Mouse (Mus musculus): ENCODE measurements around the gene Dppa3.

DNA sequence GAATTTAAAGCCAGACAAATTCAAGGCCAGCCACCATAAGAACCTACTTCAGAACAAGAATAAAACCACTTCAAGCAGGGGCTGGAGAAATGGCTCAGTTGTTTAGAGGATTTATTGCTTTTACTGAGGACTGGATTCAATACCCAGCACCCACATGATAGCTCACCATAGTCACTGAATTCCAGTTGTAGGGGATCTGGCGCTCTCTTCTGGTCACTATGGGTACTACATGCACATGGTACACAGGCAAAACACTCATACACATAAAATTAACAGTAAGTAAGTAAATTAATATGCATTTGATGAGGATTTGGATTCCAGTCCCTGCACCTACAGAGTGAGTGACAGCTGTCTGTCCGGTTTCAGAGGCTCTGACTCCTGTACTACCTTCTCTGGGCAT, 12.2 kb upstream of the Dppa3 start:
- TF ChIP-seq POLR2A (IDR thresholded peaks at IDR 0.05; ENCODE audit: insufficient read length, low read depth), result no peak
- TF ChIP-seq MYOG (IDR thresholded peaks at IDR 0.05; ENCODE audit: control insufficient read depth in 1 of 3, insufficient read depth in 1 of 3, insufficient read length in 2 of 3, low read depth in 2 of 3), result no peak
- no peak for TF ChIP-seq MAX (IDR thresholded peaks at IDR 0.05; ENCODE audit: low read depth)
- TF ChIP-seq E2F4 (IDR thresholded peaks at IDR 0.05; ENCODE audit: insufficient read depth), result no peak
